ENCODE assay signal across 8 mouse cellular contexts in the genomic region with DNA sequence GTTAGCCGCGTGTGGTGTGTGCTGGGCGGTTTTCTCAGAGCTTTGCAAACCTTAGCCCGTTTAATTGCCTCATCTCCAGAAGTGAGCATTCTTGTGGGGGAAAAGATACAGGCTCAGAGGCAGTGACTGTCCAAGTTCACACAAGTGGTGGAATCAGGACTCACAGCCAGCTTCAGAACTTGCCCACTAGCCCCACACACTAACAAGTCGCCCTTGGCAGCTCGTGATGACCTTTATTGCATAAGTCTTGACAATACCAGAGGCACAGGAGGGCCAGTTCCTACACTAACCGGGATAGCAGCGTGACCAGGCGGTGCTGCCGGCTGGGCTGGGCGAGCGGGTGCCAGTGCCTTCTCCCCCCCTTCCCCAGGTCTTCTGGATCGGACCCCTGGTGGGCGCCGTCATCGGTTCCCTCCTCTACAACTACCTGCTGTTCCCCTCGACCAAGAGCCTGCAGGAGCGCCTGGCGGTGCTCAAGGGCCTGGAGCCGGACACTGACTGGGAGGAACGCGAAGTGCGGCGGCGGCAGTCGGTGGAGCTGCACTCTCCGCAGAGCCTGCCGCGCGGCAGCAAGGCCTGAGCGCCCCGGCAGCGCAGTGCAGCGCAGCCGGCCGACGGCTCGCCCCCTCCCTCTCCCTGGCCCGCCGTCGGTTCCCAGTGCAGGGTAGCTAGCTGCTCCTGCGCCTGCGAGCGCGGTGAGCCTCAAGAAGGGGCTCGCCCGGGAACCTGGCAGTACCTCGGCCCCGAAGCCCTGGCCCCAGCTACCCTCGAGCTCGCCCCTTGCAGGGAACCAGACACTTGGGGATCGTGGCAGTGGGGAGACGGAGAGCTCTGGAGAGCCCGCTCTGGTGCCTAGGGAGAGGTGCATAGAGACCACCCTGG. TPM values are rescaled to one million over a fixed set of nuclear protein-coding genes. Genes with fewer than 3 reads are reported as not detected.
A peak's percentile ranks its signal among the peaks of the same experiment; 100 is the strongest.
DNase-seq lines count a peak whose midpoint lies in the region; ATAC-seq and TF ChIP-seq lines count a peak whose summit lies in the region.

No protein-coding gene starts in this region.

- peak overlapping the region; percentile 40 for H3K4me2 ChIP-seq in forebrain, embryonic 15.5 days (replicated peaks)
- H3K4me2 ChIP-seq in hindbrain, postnatal 0 days (ENCODE audit: low read depth, low read length) = peak overlapping the region; percentile 50
- H3K4me2 ChIP-seq in liver, embryonic 16.5 days (ENCODE audit: low read depth, low read length) = peak overlapping the region; percentile 30; the same call in 1 of the 2 replicates
- H3K4me2 ChIP-seq in neural tube, embryonic 13.5 days = peak overlapping the region; percentile 50

- peak overlapping the region; percentile 30 for H3K4me3 ChIP-seq in ES-Bruce4 (ENCODE audit: low read depth, low read length)
- H3K4me3 ChIP-seq in forebrain, embryonic 15.5 days = peak overlapping the region; percentile 30
- peak overlapping the region; percentile 23 for H3K4me3 ChIP-seq in hindbrain, postnatal 0 days (ENCODE audit: low read length)
- H3K4me3 ChIP-seq in liver, embryonic 16.5 days (ENCODE audit: low read depth, low read length) = 0 out of 2 replicates have a peak overlapping the region, but pooled peaks have one; percentile 18
- H3K4me3 ChIP-seq in neural tube, embryonic 13.5 days = peak overlapping the region; percentile 25

- no peak for TF ChIP-seq POLR2A in ES-Bruce4 (IDR thresholded peaks at IDR 0.05; ENCODE audit: insufficient read depth, low read length)

- no peaks in the 10 kb centered on the region for H3K4me1 ChIP-seq in ES-Bruce4 (ENCODE audit: control insufficient read depth, insufficient read depth, low read length)
- peaks cover 23% of the 10 kb centered on the region for H3K4me1 ChIP-seq in forebrain, embryonic 15.5 days
- peaks cover 13% of the 10 kb centered on the region for H3K4me1 ChIP-seq in hindbrain, postnatal 0 days (ENCODE audit: insufficient read depth, low read length)
- H3K4me1 ChIP-seq in liver, embryonic 16.5 days (ENCODE audit: control insufficient read depth, low read depth, low read length) = no peaks in the 10 kb centered on the region; the same call in none of the 2 replicates
- H3K4me1 ChIP-seq in neural tube, embryonic 13.5 days (replicated peaks) = peaks cover 23% of the 10 kb centered on the region

- H3K9ac ChIP-seq in ES-Bruce4 (ENCODE audit: low read depth, poor library complexity, severe bottlenecking) = peak overlapping the region; percentile 53
- peak overlapping the region; percentile 17 for H3K9ac ChIP-seq in forebrain, embryonic 15.5 days (replicated peaks)
- H3K9ac ChIP-seq in hindbrain, postnatal 0 days (replicated peaks; ENCODE audit: low read length) = no peak overlapping the region; the same call in 1 of the 2 replicates
- H3K9ac ChIP-seq in liver, embryonic 16.5 days (ENCODE audit: low read depth, low read length) = no peak overlapping the region
- H3K9ac ChIP-seq in neural tube, embryonic 13.5 days = peak overlapping the region; percentile 51

- no peaks in the 10 kb centered on the region for H3K9me3 ChIP-seq in ES-Bruce4 (replicated peaks; ENCODE audit: control insufficient read depth, insufficient read depth, low read length, poor library complexity, severe bottlenecking)
- no peaks in the 10 kb centered on the region for H3K9me3 ChIP-seq in forebrain, embryonic 15.5 days
- no peaks in the 10 kb centered on the region for H3K9me3 ChIP-seq in hindbrain, postnatal 0 days (ENCODE audit: low read length)
- H3K9me3 ChIP-seq in liver, embryonic 16.5 days (replicated peaks; ENCODE audit: control insufficient read depth, low read length) = no peaks in the 10 kb centered on the region
- H3K9me3 ChIP-seq in neural tube, embryonic 13.5 days = no peaks in the 10 kb centered on the region

- intact Hi-C loops in left cerebral cortex, postnatal 4 days (cut with DNase I) = loop anchor here (5.0 kb wide), 1 partner anchor 81 kb away; no protein-coding TSS in a partner anchor

- TF ChIP-seq EP300 in ES-Bruce4 (IDR thresholded peaks at IDR 0.05; ENCODE audit: insufficient read depth, low read depth, low read length) = no peak

- WGBS in forebrain, embryonic 15.5 days = 2% methylated on average over 50 of the region's 54 CpGs
- 4% methylated on average over 53 of the region's 54 CpGs for WGBS in hindbrain, postnatal 0 days
- 3% methylated on average over 54 of the region's 54 CpGs for WGBS in liver, embryonic 16.5 days (ENCODE audit: insufficient replicate concordance)
- 1% methylated on average over 49 of the region's 54 CpGs for WGBS in neural tube, embryonic 13.5 days

- no peak for TF ChIP-seq CTCF in ES-Bruce4 (IDR thresholded peaks at IDR 0.05; ENCODE audit: low read depth, low read length)
- peak; percentile 17 for TF ChIP-seq CTCF in hindbrain, postnatal 0 days (IDR thresholded peaks at IDR 0.05; ENCODE audit: low read depth)

- ATAC-seq in forebrain, embryonic 15.5 days (replicated peaks) = no peak; the same call in 1 of the 2 replicates
- ATAC-seq in hindbrain, postnatal 0 days = peak; percentile 54; the same call in 1 of the 2 replicates
- ATAC-seq in liver, embryonic 16.5 days (ENCODE audit: low read depth) = no peak
- ATAC-seq in neural tube, embryonic 13.5 days (ENCODE audit: low read depth) = peak; percentile 38

- DNase-seq in adrenal gland, postnatal 25 days = peak; percentile 33
- DNase-seq in hindbrain, postnatal 0 days (ENCODE audit: low spot score) = peak; percentile 54
- no peak for DNase-seq in left cerebral cortex, postnatal 4 days
- DNase-seq in left cerebral cortex, adult 9 months (ENCODE audit: low spot score in 2 of 2) = no peak

- H3K27ac ChIP-seq in ES-Bruce4 (ENCODE audit: insufficient read depth, low read length) = no peak overlapping the region
- no peak overlapping the region for H3K27ac ChIP-seq in forebrain, embryonic 15.5 days (replicated peaks)
- no peak overlapping the region for H3K27ac ChIP-seq in hindbrain, postnatal 0 days
- no peak overlapping the region for H3K27ac ChIP-seq in liver, embryonic 16.5 days (ENCODE audit: low read length)
- no peak overlapping the region for H3K27ac ChIP-seq in neural tube, embryonic 13.5 days (replicated peaks)

- H3K36me3 ChIP-seq in ES-Bruce4 (ENCODE audit: control insufficient read depth, insufficient read depth, low read length, poor library complexity, severe bottlenecking) = no peaks in the 10 kb centered on the region
- H3K36me3 ChIP-seq in forebrain, embryonic 15.5 days = no peaks in the 10 kb centered on the region
- H3K36me3 ChIP-seq in hindbrain, postnatal 0 days (ENCODE audit: insufficient read depth, low read length) = no peaks in the 10 kb centered on the region
- H3K36me3 ChIP-seq in liver, embryonic 16.5 days (ENCODE audit: control insufficient read depth, insufficient read depth) = no peaks in the 10 kb centered on the region
- no peaks in the 10 kb centered on the region for H3K36me3 ChIP-seq in neural tube, embryonic 13.5 days

- no peaks in the 10 kb centered on the region for H3K27me3 ChIP-seq in ES-Bruce4 (ENCODE audit: control insufficient read depth, insufficient read depth, low read length, poor library complexity, severe bottlenecking)
- peaks cover 59% of the 10 kb centered on the region for H3K27me3 ChIP-seq in forebrain, embryonic 15.5 days
- peaks cover 38% of the 10 kb centered on the region for H3K27me3 ChIP-seq in hindbrain, postnatal 0 days (ENCODE audit: insufficient read depth, low read length)
- peaks cover 78% of the 10 kb centered on the region for H3K27me3 ChIP-seq in liver, embryonic 16.5 days (ENCODE audit: control insufficient read depth, insufficient read depth, low read depth, low read length)
- H3K27me3 ChIP-seq in neural tube, embryonic 13.5 days = peaks cover 96% of the 10 kb centered on the region

RNA-seq across cellular contexts. Expression of a gene that starts 4.8 kb away (rescaled TPM):
- polyA plus RNA-seq in ES-Bruce4 (2011; ENCODE audit: insufficient read depth, insufficient read length, low read depth, missing spikeins) = not detected in 2 replicates
- 0.82 TPM in 1 of 2 replicates, not detected in the other for total RNA-seq in adrenal gland, postnatal 25 days (2021)
- polyA plus RNA-seq in forebrain, embryonic 15.5 days (2015; fragmentation: Nextera tagmentation; extraction: Ambion mirVana) = not detected in 2 replicates
- total RNA-seq in hindbrain, postnatal 0 days (2014; rRNA removed) = not detected in 2 replicates
- 0.10 TPM in 1 of 2 replicates, not detected in the other for polyA plus RNA-seq in hindbrain, postnatal 0 days (2015; fragmentation: Nextera tagmentation; extraction: Ambion mirVana)
- not detected in 2 replicates for polyA plus RNA-seq in liver, embryonic 16.5 days (2015; fragmentation: Nextera tagmentation; extraction: Ambion mirVana)
- polyA plus RNA-seq in neural tube, embryonic 13.5 days (2015; fragmentation: Nextera tagmentation; extraction: Ambion mirVana) = not detected in 2 replicates
- total RNA-seq in left cerebral cortex, postnatal 4 days (2021) = not detected

RNA-seq across cellular contexts. Expression of a gene that starts 6.9 kb away (rescaled TPM):
- not detected in 2 replicates for polyA plus RNA-seq in ES-Bruce4 (2011; ENCODE audit: insufficient read depth, insufficient read length, low read depth, missing spikeins)
- 1.9 and 3.3 TPM in 2 replicates for total RNA-seq in adrenal gland, postnatal 25 days (2021)
- polyA plus RNA-seq in forebrain, embryonic 15.5 days (2015; fragmentation: Nextera tagmentation; extraction: Ambion mirVana) = 0.38 TPM in 1 of 2 replicates, not detected in the other
- total RNA-seq in hindbrain, postnatal 0 days (2014; rRNA removed) = 3.8 and 5.5 TPM in 2 replicates
- polyA plus RNA-seq in hindbrain, postnatal 0 days (2015; fragmentation: Nextera tagmentation; extraction: Ambion mirVana) = 1.1 TPM in 2 replicates
- polyA plus RNA-seq in liver, embryonic 16.5 days (2015; fragmentation: Nextera tagmentation; extraction: Ambion mirVana) = 0.07 TPM in 1 of 2 replicates, not detected in the other
- polyA plus RNA-seq in neural tube, embryonic 13.5 days (2015; fragmentation: Nextera tagmentation; extraction: Ambion mirVana) = 1.9 and 2.3 TPM in 2 replicates
- 1 to 10 TPM in 1 of 2 experiments, under 1 TPM in 1; 0.28 to 1.1 TPM for total RNA-seq in left cerebral cortex, postnatal 4 days (2021)

RNA-seq across cellular contexts. Expression of a gene that starts 17.5 kb away (rescaled TPM):
- polyA plus RNA-seq in ES-Bruce4 (2011; ENCODE audit: insufficient read depth, insufficient read length, low read depth, missing spikeins) = 0.32 and 0.42 TPM in 2 replicates
- total RNA-seq in adrenal gland, postnatal 25 days (2021) = not detected in 2 replicates
- not detected in 2 replicates for polyA plus RNA-seq in forebrain, embryonic 15.5 days (2015; fragmentation: Nextera tagmentation; extraction: Ambion mirVana)
- 0.14 and 0.26 TPM in 2 replicates for total RNA-seq in hindbrain, postnatal 0 days (2014; rRNA removed)
- 0.33 and 0.50 TPM in 2 replicates for polyA plus RNA-seq in hindbrain, postnatal 0 days (2015; fragmentation: Nextera tagmentation; extraction: Ambion mirVana)
- not detected in 2 replicates for polyA plus RNA-seq in liver, embryonic 16.5 days (2015; fragmentation: Nextera tagmentation; extraction: Ambion mirVana)
- 3.5 and 3.6 TPM in 2 replicates for polyA plus RNA-seq in neural tube, embryonic 13.5 days (2015; fragmentation: Nextera tagmentation; extraction: Ambion mirVana)
- total RNA-seq in left cerebral cortex, postnatal 4 days (2021) = not detected

RNA-seq across cellular contexts. Expression of a gene that starts 55.7 kb away (rescaled TPM):
- polyA plus RNA-seq in ES-Bruce4 (2011; ENCODE audit: insufficient read depth, insufficient read length, low read depth, missing spikeins) = 0.72 and 0.90 TPM in 2 replicates
- 24.3 TPM in 2 replicates for total RNA-seq in adrenal gland, postnatal 25 days (2021)
- polyA plus RNA-seq in forebrain, embryonic 15.5 days (2015; fragmentation: Nextera tagmentation; extraction: Ambion mirVana) = 17.0 and 18.9 TPM in 2 replicates
- total RNA-seq in hindbrain, postnatal 0 days (2014; rRNA removed) = 30.5 and 33.4 TPM in 2 replicates
- polyA plus RNA-seq in hindbrain, postnatal 0 days (2015; fragmentation: Nextera tagmentation; extraction: Ambion mirVana) = 54.6 and 57.9 TPM in 2 replicates
- polyA plus RNA-seq in liver, embryonic 16.5 days (2015; fragmentation: Nextera tagmentation; extraction: Ambion mirVana) = 0.02 TPM in 1 of 2 replicates, not detected in the other
- 22.2 and 23.8 TPM in 2 replicates for polyA plus RNA-seq in neural tube, embryonic 13.5 days (2015; fragmentation: Nextera tagmentation; extraction: Ambion mirVana)
- total RNA-seq in left cerebral cortex, postnatal 4 days (2021) = 10 to 100 TPM; 53.6 to 65.1 TPM

Comparison
In these comparisons a context has a peak if more than half of its experiments do, and no peak if none do; other contexts are left out.
1. H3K9ac ChIP-seq: peak in ES-Bruce4 (single experiment), forebrain, embryonic 15.5 days (single experiment) and neural tube, embryonic 13.5 days (single experiment); none in hindbrain, postnatal 0 days (single experiment) and liver, embryonic 16.5 days (single experiment).
2. DNase-seq: peak in adrenal gland, postnatal 25 days (single experiment) and hindbrain, postnatal 0 days (single experiment); none in left cerebral cortex, postnatal 4 days (single experiment) and left cerebral cortex, adult 9 months (0 of 2).
3. ATAC-seq: peak in hindbrain, postnatal 0 days (single experiment) and neural tube, embryonic 13.5 days (single experiment); none in forebrain, embryonic 15.5 days (single experiment) and liver, embryonic 16.5 days (single experiment).
4. Peak in every context shown above with its lines, with median percentiles within 50 percentile points of each other: H3K4me3 ChIP-seq and H3K4me2 ChIP-seq.